Mouse (Mus musculus) NIH3T3 (cell line): ENCODE measurements at regions not wholly inside any gene's neighbourhood (a gene's known extent, or its start where the extent isn't known, plus 50 kb on each side); places are given as distances from the start of the nearest gene placed in this dataset.
A peak's percentile ranks its signal among the peaks of the same experiment; 100 is the strongest.

Source experiments
- DNase-seq: peaks from one replicate; pipeline ENCODE4 v3.0.0-alpha.2; 2012; ENCODE audit warnings: low read depth

- no peak for DNase-seq
Measured at GRCm38 (mm10) chr6:99938949-99939348, 212.8 kb upstream of the Prok2 start.

GRCm38 (mm10) chr6:99936716-99937115 lies 210.5 kb upstream of the Prok2 start:
- DNase-seq: peak; percentile 59

GRCm38 (mm10) chr6:99935373-99935772 lies 209.2 kb upstream of the Prok2 start:
- peak; percentile 28 for DNase-seq

- peak; percentile 40 for DNase-seq
Measured at GRCm38 (mm10) chr6:99934394-99934793, 208.2 kb upstream of the Prok2 start.

GRCm38 (mm10) chr6:99933404-99933803 lies 207.2 kb upstream of the Prok2 start:
- peak; percentile 52 for DNase-seq

GRCm38 (mm10) chr6:99932923-99933322 lies 206.7 kb upstream of the Prok2 start:
- no peak for DNase-seq

GRCm38 (mm10) chr6:99932405-99932804 lies 206.2 kb upstream of the Prok2 start:
- no peak for DNase-seq

- no peak for DNase-seq
Measured at GRCm38 (mm10) chr6:99931588-99931987, 205.4 kb upstream of the Prok2 start.

GRCm38 (mm10) chr6:99930316-99930715 lies 204.1 kb upstream of the Prok2 start:
- DNase-seq: peak; percentile 65

- DNase-seq: no peak
Measured at GRCm38 (mm10) chr6:99927933-99928555, 201.9 kb upstream of the Prok2 start.

- no peak for DNase-seq
Measured at GRCm38 (mm10) chr6:99924181-99924580, 198.0 kb upstream of the Prok2 start.

- no peak for DNase-seq
Measured at GRCm38 (mm10) chr6:99921966-99922365, 195.8 kb upstream of the Prok2 start.

- peak; percentile 40 for DNase-seq
Measured at GRCm38 (mm10) chr6:99919816-99920562, 193.8 kb upstream of the Prok2 start.

GRCm38 (mm10) chr6:99918351-99918750 lies 192.2 kb upstream of the Prok2 start:
- DNase-seq: no peak

GRCm38 (mm10) chr6:99909921-99910320 lies 183.7 kb upstream of the Prok2 start:
- no peak for DNase-seq

- DNase-seq: peak; percentile 62
Measured at GRCm38 (mm10) chr6:99909459-99909858, 183.3 kb upstream of the Prok2 start.

GRCm38 (mm10) chr6:99908066-99908465 lies 181.9 kb upstream of the Prok2 start:
- no peak for DNase-seq

- DNase-seq: no peak
Measured at GRCm38 (mm10) chr6:99905194-99905593, 179.0 kb upstream of the Prok2 start.

- no peak for DNase-seq
Measured at GRCm38 (mm10) chr6:99904607-99905006, 178.4 kb upstream of the Prok2 start.

GRCm38 (mm10) chr6:99904044-99904443 lies 177.9 kb upstream of the Prok2 start:
- DNase-seq: peak; percentile 85

- DNase-seq: no peak
Measured at GRCm38 (mm10) chr6:99901564-99901963, 175.4 kb upstream of the Prok2 start.

- no peak for DNase-seq
Measured at GRCm38 (mm10) chr6:99901146-99901545, 175.0 kb upstream of the Prok2 start.

- DNase-seq: no peak
Measured at GRCm38 (mm10) chr6:99899704-99900103, 173.5 kb upstream of the Prok2 start.

- no peak for DNase-seq
Measured at GRCm38 (mm10) chr6:99898077-99898476, 171.9 kb upstream of the Prok2 start.
